Mouse (Mus musculus) hindbrain, embryonic 10.5 days (tissue): ENCODE data around the gene Adam17. TPM values are rescaled to one million over a fixed set of nuclear protein-coding genes. Genes with fewer than 3 reads are reported as not detected.

Experiments
- DNase-seq: peaks from one replicate; pipeline ENCODE4 v3.0.0-alpha.2; 2017; ENCODE audit warnings: low spot score
- H3K27ac ChIP-seq: fragments of 300-500 bp; sonication (generic); 2 replicates; pipeline ENCODE4 v1.5.1; 2016; ENCODE audit warnings: mild to moderate bottlenecking, moderate library complexity
- H3K27me3 ChIP-seq: fragments of 300-500 bp; sonication (generic); 2 replicates; pipeline ENCODE4 v1.6.1; 2016; ENCODE audit warnings: mild to moderate bottlenecking; ENCODE audit not compliant: poor library complexity, insufficient read depth, severe bottlenecking
- H3K36me3 ChIP-seq: fragments of 300-500 bp; sonication (generic); 2 replicates; pipeline ENCODE4 v1.6.1; 2016; ENCODE audit warnings: mild to moderate bottlenecking, moderate library complexity
- H3K4me1 ChIP-seq: fragments of 300-500 bp; sonication (generic); replicated peaks from 2 replicates; pipeline ENCODE4 v1.6.1; 2016; ENCODE audit warnings: mild to moderate bottlenecking
- H3K4me3 ChIP-seq: fragments of 300-500 bp; sonication (generic); 2 replicates; pipeline ENCODE4 v1.5.1; 2016; ENCODE audit warnings: mild to moderate bottlenecking, moderate library complexity
- H3K9me3 ChIP-seq: fragments of 300-500 bp; sonication (generic); 2 replicates; pipeline ENCODE4 v1.6.1; 2016; ENCODE audit warnings: mild to moderate bottlenecking, moderate library complexity
- WGBS: fragments of 180-500 bp; shearing (Covaris S2); methylation state at CpG from one replicate; pipeline ENCODE4 v1.1.7; 2016; 5-methylcytosine and 5-hydroxymethylcytosine counted together
- polyA plus RNA-seq: library from polyadenylated mRNA; unstranded; fragments of >200 nt; fragmentation: Nextera tagmentation; extraction: Ambion mirVana; gene quantifications from 2 replicates; pipeline ENCODE4 v1.2.1, GENCODE M21; 2016

Gene Adam17
- polyA plus RNA-seq, 1 experiment from 2014 or later = 31.8 TPM

DNA sequence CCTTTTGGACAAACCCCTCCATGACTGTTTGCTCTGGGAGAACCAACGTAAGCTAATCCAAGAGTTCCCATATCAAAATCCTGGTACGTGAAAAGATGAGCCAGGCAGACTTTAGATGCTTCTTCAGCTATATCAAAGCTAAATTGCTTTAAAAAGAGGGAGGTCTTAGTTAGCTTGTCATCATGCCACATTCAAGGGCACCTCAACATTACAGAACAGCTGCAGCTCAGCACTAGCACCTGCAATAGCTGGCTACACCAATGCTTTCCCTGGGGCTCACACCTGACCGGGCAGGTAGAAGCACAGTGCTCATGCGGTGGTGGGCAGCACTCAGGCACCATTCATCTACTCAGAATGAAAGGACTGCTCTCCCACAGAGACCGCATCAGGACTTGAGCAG, 32.8 kb downstream of the Adam17 start:
- DNase-seq = no peak
- H3K36me3 ChIP-seq = peaks cover 82% of the 10 kb centered on the region

GRCm38 (mm10) chr12:21337171-21337570, 36.3 kb downstream of the Adam17 start:
- WGBS = 89% methylated on average over 5 of the region's 5 CpGs
- no peaks in the 10 kb centered on the region for H3K4me1 ChIP-seq
- DNase-seq = no peak
- no peaks in the 10 kb centered on the region for H3K27me3 ChIP-seq
- no peak overlapping the region for H3K27ac ChIP-seq
- H3K4me3 ChIP-seq = no peak overlapping the region
- peaks cover 89% of the 10 kb centered on the region for H3K36me3 ChIP-seq
- H3K9me3 ChIP-seq = no peaks in the 10 kb centered on the region

More for the DNA sequence above, 32.8 kb downstream of the Adam17 start:
- H3K4me1 ChIP-seq = no peaks in the 10 kb centered on the region
- WGBS = 94% methylated on average over 5 of the region's 5 CpGs
- H3K27me3 ChIP-seq = no peaks in the 10 kb centered on the region
- H3K9me3 ChIP-seq = no peaks in the 10 kb centered on the region
- no peak overlapping the region for H3K4me3 ChIP-seq
- no peak overlapping the region for H3K27ac ChIP-seq

DNA sequence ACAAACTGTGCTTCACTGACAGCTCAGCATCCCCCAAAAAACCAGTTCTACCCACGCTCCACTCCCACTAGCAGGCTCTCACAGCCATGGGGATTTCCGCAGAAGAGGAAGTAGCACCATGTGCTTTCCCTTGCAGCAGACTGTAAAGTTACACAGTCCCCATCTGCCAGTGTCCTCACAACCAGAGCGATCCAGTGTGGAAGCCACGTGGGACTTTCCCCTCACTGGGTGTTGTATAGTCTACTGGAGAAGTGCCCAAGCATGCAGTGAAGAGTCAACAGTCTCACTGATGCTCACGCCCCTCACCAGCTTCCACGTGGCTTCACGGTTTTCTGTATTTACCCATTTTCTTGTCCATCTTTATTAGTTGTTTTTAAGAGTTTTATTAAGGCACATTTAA, 37.6 kb downstream of the Adam17 start:
- Histone ChIP-seq H3K9me3 (no peaks in the 10 kb centered on the region), H3K4me1 (no peaks in the 10 kb centered on the region), H3K36me3 (peaks cover 90% of the 10 kb centered on the region), H3K27me3 (no peaks in the 10 kb centered on the region), H3K27ac (no peak overlapping the region), H3K4me3 (no peak overlapping the region)
- DNase-seq = no peak
- WGBS = 90% methylated on average over 7 of the region's 7 CpGs

DNA sequence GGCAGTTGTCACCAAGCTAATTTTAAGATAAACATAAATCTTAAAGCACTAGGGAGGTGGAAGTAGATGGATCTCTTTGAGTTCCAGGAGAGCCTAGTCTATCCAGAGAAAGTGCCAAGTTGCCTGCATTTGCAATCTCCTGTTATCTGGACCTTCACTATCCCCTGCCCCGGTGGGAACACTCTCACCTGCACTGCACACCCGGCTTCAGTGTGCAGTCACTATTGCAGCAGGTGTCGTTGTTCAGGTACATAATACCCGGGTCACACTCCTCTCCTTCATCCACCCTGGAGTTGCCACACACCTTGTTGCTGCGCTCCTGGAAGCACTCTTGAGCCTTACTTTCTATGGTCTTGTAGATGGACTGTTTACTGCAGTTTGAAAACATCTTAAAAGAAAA, 39.7 kb downstream of the Adam17 start:
- no peak overlapping the region for H3K27ac ChIP-seq
- DNase-seq = no peak
- no peaks in the 10 kb centered on the region for H3K4me1 ChIP-seq
- WGBS = 93% methylated on average over 5 of the region's 5 CpGs
- no peak overlapping the region for H3K4me3 ChIP-seq
- no peaks in the 10 kb centered on the region for H3K9me3 ChIP-seq
- peaks cover 90% of the 10 kb centered on the region for H3K36me3 ChIP-seq
- H3K27me3 ChIP-seq = no peaks in the 10 kb centered on the region

DNA sequence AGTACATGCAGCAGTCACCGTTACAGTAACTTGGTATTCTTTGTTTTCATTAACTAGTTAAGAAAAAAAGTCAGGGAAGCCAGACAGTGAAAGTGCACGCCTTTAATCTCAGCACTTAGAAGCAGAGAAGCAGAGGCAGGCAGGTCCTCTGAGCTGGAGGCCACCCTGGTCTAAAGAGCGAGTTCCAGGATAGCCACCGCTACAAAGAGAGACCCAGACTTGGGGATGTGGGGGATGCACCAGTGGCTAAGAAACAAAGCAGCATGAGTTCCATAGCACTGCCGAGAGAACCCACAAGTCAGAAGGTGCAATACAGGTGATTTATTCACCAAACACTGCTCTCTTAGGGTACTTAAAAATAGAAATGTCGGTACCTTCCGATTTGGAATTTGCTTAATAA, 40.4 kb downstream of the Adam17 start:
- no peak for DNase-seq
- Histone ChIP-seq H3K36me3 (peaks cover 91% of the 10 kb centered on the region), H3K4me1 (no peaks in the 10 kb centered on the region), H3K27ac (no peak overlapping the region), H3K27me3 (no peaks in the 10 kb centered on the region), H3K4me3 (no peak overlapping the region), H3K9me3 (no peaks in the 10 kb centered on the region)
- WGBS = 94% methylated on average over 7 of the region's 7 CpGs

DNA sequence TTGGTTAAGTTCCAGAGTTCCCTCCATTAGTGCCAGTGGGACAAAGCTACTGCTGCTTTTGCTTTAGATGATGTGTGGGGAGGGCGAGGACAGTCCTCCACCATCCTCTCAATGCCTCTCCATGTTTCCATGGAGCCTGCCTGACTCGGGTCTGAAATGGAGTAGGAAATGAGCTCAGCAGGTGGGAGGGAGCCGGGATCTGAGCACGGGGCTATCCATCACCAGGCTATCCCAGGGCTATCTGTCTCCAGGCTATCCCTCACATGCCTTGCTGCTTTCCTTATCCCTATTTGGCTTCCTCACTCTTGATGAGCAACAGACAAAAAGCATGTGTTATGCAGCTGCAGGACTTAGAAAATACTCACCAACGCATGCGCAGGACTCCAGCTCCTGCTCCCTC, 41.7 kb downstream of the Adam17 start:
- Histone ChIP-seq H3K9me3 (no peaks in the 10 kb centered on the region), H3K36me3 (peaks cover 95% of the 10 kb centered on the region), H3K27ac (no peak overlapping the region), H3K4me3 (no peak overlapping the region), H3K27me3 (no peaks in the 10 kb centered on the region), H3K4me1 (no peaks in the 10 kb centered on the region)
- DNase-seq = no peak
- 76% methylated on average over 6 of the region's 6 CpGs for WGBS

- Histone ChIP-seq H3K36me3 (peaks cover 95% of the 10 kb centered on the region), H3K9me3 (no peaks in the 10 kb centered on the region), H3K27ac (no peak overlapping the region), H3K4me1 (no peaks in the 10 kb centered on the region), H3K4me3 (no peak overlapping the region), H3K27me3 (no peaks in the 10 kb centered on the region)
- no peak for DNase-seq
- 89% methylated on average over 10 of the region's 10 CpGs for WGBS
Measured at GRCm38 (mm10) chr12:21330961-21331576, 42.4 kb downstream of the Adam17 start.

DNA sequence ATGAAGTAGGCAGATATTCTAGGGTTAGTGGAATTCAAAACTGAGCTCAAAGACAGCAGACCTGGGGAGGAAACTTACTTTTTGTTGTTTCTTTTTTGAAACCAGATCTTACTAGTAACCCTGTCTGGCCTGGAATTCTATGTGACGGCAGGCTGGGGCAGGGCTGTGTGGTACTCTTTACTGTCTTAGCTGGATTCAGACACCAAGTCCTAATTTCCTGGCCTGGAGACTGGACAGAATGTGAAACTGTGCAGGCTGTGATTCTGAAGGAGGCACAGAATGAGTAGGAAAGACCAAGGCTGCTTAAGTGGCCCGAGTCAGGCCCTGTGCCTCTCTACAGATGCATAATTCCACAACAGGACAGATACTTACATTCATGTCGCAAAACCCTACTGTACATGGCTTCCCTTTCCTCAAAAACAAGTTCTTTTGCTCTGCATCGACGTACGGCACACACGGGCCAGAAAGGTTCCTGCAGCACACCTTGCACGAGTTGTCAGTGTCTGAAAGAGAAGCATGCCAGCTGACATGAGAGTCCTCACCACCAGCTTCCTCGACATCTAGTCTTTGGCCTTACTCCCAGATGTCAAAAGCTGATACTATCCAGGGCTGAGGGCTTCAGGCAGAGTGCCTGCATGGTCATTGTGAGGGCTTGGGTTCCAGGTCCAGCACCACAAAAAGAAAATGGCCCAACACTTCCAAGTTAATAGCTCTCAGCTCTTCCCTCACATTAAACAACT, 43.6 kb downstream of the Adam17 start:
- Histone ChIP-seq H3K4me3 (no peak overlapping the region), H3K9me3 (no peaks in the 10 kb centered on the region), H3K27me3 (no peaks in the 10 kb centered on the region), H3K27ac (no peak overlapping the region), H3K36me3 (peaks cover 95% of the 10 kb centered on the region), H3K4me1 (no peaks in the 10 kb centered on the region)
- 93% methylated on average over 9 of the region's 9 CpGs for WGBS
- DNase-seq = no peak

DNA sequence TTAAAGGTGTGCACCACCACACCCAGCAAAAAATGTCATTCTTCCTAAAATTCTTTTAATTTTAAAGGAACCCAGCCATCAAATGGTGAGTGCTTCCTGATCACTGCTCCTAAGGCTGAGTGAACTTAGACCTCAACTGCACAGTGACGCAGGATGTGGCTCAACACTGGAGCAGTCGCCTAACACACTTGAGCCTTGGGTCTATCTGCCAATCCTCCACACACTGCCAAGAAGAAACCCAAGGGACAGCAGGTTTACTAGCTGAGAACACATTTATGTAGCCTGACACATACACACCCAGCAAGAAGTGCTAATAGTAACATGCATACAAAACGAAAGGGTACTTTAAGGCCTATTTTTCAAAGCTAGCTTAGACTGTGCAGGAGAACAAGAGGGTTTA, 47.1 kb downstream of the Adam17 start:
- Histone ChIP-seq H3K27ac (no peak overlapping the region), H3K36me3 (peaks cover 98% of the 10 kb centered on the region), H3K27me3 (no peaks in the 10 kb centered on the region), H3K9me3 (no peaks in the 10 kb centered on the region), H3K4me3 (no peak overlapping the region), H3K4me1 (no peaks in the 10 kb centered on the region)
- no peak for DNase-seq
- WGBS = 97% methylated on average over 3 of the region's 3 CpGs

DNA sequence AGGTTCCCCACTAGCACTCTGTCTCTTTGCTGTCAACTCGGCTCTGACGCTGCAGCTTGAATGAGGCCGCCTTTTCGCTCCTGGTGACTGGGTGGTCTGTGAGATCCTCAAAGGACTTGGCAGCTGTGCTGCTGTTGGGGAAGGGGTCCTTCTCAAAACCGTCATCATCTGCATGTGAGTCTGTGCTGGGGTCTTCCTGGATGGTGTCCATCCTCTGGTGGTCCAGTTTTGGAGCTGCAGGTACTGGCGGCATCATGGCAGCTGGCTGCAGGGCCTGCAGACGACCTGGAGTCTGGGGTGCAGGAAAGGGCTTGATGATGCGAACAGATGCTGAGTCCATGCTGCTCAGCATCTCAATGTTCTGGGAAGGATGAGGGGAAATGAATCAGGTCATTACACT, 48.2 kb downstream of the Adam17 start:
- Histone ChIP-seq H3K27ac (no peak overlapping the region), H3K4me3 (no peak overlapping the region), H3K9me3 (no peaks in the 10 kb centered on the region), H3K36me3 (peaks cover 98% of the 10 kb centered on the region), H3K27me3 (no peaks in the 10 kb centered on the region), H3K4me1 (no peaks in the 10 kb centered on the region)
- 91% methylated on average over 8 of the region's 8 CpGs for WGBS
- no peak for DNase-seq

DNA sequence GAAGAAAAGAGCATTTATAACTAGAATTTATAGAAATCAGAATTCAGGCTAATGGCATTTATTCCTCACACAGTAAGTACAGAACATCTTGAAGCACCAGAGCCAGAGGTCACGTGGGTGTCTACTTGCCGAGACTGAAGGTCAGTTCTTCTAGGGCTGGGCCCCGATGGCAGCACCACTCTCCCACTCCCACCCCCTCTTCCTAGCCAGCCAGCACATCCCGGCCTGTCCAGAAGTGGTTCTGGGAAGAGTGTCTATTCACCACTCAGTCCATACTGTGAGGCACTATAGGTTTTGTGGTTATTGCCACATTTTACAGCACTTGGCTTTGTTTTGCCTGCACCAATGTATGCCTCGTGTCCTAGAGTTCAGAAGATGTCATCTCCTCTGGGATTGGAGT, 49.3 kb downstream of the Adam17 start:
- Histone ChIP-seq H3K4me1 (no peaks in the 10 kb centered on the region), H3K27ac (no peak overlapping the region), H3K36me3 (peaks cover 98% of the 10 kb centered on the region), H3K27me3 (no peaks in the 10 kb centered on the region), H3K4me3 (no peak overlapping the region), H3K9me3 (no peaks in the 10 kb centered on the region)
- 91% methylated on average over 5 of the region's 5 CpGs for WGBS
- no peak for DNase-seq

DNA sequence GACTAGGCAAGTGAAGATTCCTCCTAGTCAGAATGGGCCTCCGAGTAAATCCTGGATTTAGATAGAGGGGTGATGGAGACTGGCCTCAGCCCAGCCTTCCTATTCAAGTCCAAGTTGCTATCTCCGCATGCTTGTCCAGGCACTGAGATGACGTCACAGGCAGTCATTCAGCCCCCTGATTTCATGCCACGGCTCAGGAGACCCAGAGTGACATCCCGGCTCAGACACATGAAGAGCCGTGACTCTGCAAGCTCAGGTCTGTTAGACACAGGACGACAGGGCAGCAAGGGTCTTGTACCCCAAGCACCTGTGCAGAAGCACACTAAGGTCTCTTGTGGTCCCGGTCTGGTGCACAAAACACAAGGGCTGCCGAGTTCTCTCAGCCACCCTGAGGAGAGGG, 50.6 kb downstream of the Adam17 start:
- H3K9me3 ChIP-seq = no peaks in the 10 kb centered on the region
- H3K27ac ChIP-seq = no peak overlapping the region
- H3K36me3 ChIP-seq = peaks cover 92% of the 10 kb centered on the region
- DNase-seq = no peak
- WGBS = 86% methylated on average over 9 of the region's 9 CpGs
- no peaks in the 10 kb centered on the region for H3K4me1 ChIP-seq
- no peak overlapping the region for H3K4me3 ChIP-seq
- H3K27me3 ChIP-seq = no peaks in the 10 kb centered on the region

DNA sequence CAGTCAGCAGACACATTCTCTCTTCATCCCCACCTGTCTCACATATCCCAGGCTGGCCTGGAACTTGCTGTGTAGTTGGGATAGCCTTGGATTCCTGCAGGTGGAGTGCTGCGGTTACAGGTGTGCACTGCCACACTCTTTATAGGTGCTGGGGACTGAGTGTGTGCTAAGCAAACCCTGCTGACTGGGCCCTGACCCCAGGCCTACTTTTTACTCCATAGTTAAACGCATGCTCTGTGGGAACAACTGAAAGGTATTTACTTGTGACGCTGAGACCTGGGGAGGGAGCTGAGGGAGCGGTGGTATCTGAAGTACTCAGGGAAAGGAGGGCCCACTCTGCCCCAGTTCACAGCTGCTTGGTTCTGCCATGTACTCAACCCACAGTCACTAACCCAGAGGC, 51.1 kb downstream of the Adam17 start:
- no peak for DNase-seq
- no peaks in the 10 kb centered on the region for H3K27me3 ChIP-seq
- peaks cover 2% of the 10 kb centered on the region; the same call in 1 of the 2 replicates for H3K4me1 ChIP-seq
- H3K27ac ChIP-seq = no peak overlapping the region
- peaks cover 86% of the 10 kb centered on the region for H3K36me3 ChIP-seq
- no peak overlapping the region for H3K4me3 ChIP-seq
- H3K9me3 ChIP-seq = no peaks in the 10 kb centered on the region
- WGBS = 87% methylated on average over 4 of the region's 4 CpGs
